Mouse (Mus musculus): Measurements from ENCODE around the gene Ubap1. TPM values are rescaled to one million over a fixed set of nuclear protein-coding genes. Genes with fewer than 3 reads are reported as not detected.

Ubap1 gene
- polyA plus RNA-seq, 1 experiment from 2014 or later: 62.2 TPM

GRCm38 (mm10) chr4:41315173-41315572 lies 33.6 kb upstream of the Ubap1 start:
- Histone ChIP-seq H3K9ac (ENCODE audit: low read length) (peak overlapping the region; percentile 36), H3K4me1 (ENCODE audit: control insufficient read depth, insufficient read depth, low read length) (peaks cover 8% of the 10 kb centered on the region), H3K27ac (replicated peaks; ENCODE audit: low read depth, low read length) (no peak overlapping the region), H3K36me3 (ENCODE audit: control insufficient read depth, insufficient read depth, low read length) (peaks cover 7% of the 10 kb centered on the region; the same call in 1 of the 2 replicates), H3K4me2 (ENCODE audit: low read depth, severe bottlenecking) (peak overlapping the region; percentile 87), H3K9me3 (ENCODE audit: control insufficient read depth, low read length) (no peaks in the 10 kb centered on the region), H3K27me3 (ENCODE audit: control insufficient read depth, insufficient read depth, low read length) (no peaks in the 10 kb centered on the region), H3K4me3 (ENCODE audit: low read depth, low read length) (peak overlapping the region; percentile 98)
- ATAC-seq (ENCODE audit: insufficient number of reproducible peaks, low FRiP score, low TSS enrichment, low read depth): no peak; the same call in 1 of the 2 replicates
- DNase-seq (ENCODE audit: low spot score): no peak
- 54% methylated on average over 8 of the region's 8 CpGs for WGBS

- Histone ChIP-seq H3K27ac (replicated peaks; ENCODE audit: low read depth, low read length) (no peak overlapping the region), H3K36me3 (ENCODE audit: control insufficient read depth, insufficient read depth, low read length) (no peaks in the 10 kb centered on the region), H3K9ac (ENCODE audit: low read length) (no peak overlapping the region), H3K4me2 (ENCODE audit: low read depth, severe bottlenecking) (no peak overlapping the region), H3K9me3 (ENCODE audit: control insufficient read depth, low read length) (no peaks in the 10 kb centered on the region), H3K4me1 (ENCODE audit: control insufficient read depth, insufficient read depth, low read length) (peaks cover 3% of the 10 kb centered on the region), H3K27me3 (ENCODE audit: control insufficient read depth, insufficient read depth, low read length) (no peaks in the 10 kb centered on the region), H3K4me3 (ENCODE audit: low read depth, low read length) (no peak overlapping the region)
- DNase-seq (ENCODE audit: low spot score) (no peak), ATAC-seq (ENCODE audit: insufficient number of reproducible peaks, low FRiP score, low TSS enrichment, low read depth) (no peak)
- 92% methylated on average over 5 of the region's 5 CpGs for WGBS
Observed at GRCm38 (mm10) chr4:41318267-41318666, 30.5 kb upstream of the Ubap1 start.

- no peaks in the 10 kb centered on the region for H3K36me3 ChIP-seq (ENCODE audit: control insufficient read depth, insufficient read depth, low read length)
- H3K4me1 ChIP-seq (ENCODE audit: control insufficient read depth, insufficient read depth, low read length): no peaks in the 10 kb centered on the region
- 82% methylated on average over 4 of the region's 4 CpGs for WGBS
- no peaks in the 10 kb centered on the region for H3K27me3 ChIP-seq (ENCODE audit: control insufficient read depth, insufficient read depth, low read length)
- H3K27ac ChIP-seq (replicated peaks; ENCODE audit: low read depth, low read length): no peak overlapping the region
- DNase-seq (ENCODE audit: low spot score) (no peak), ATAC-seq (ENCODE audit: insufficient number of reproducible peaks, low FRiP score, low TSS enrichment, low read depth) (no peak)
- H3K9me3 ChIP-seq (ENCODE audit: control insufficient read depth, low read length): no peaks in the 10 kb centered on the region
- H3K4me2 ChIP-seq (ENCODE audit: low read depth, severe bottlenecking): no peak overlapping the region
- no peak overlapping the region for H3K9ac ChIP-seq (ENCODE audit: low read length)
- H3K4me3 ChIP-seq (ENCODE audit: low read depth, low read length): no peak overlapping the region
Observed at GRCm38 (mm10) chr4:41320971-41321370, 27.8 kb upstream of the Ubap1 start.

DNA sequence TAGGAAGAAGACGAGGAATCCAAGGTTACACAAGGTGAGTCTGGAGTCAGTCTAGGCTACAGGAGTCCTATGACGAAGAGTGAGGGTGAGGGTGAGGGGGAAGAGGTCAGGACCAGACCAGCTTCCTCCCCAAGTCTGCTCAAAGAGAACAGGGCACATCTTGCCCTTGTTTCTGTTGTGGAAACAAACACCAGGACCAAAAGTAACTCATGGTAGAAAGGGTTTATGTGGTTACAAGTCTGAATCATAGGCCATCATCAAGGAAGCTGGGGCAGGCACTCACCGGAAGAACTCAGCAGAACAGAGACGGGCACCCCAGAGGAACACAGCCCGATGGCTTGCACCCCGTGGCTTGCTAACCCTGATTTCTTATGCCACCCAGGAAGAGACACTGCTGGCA lies 21.9 kb upstream of the Ubap1 start:
- no peaks in the 10 kb centered on the region for H3K9me3 ChIP-seq (ENCODE audit: control insufficient read depth, low read length)
- DNase-seq (ENCODE audit: low spot score) (no peak), ATAC-seq (ENCODE audit: insufficient number of reproducible peaks, low FRiP score, low TSS enrichment, low read depth) (no peak)
- no peaks in the 10 kb centered on the region for H3K36me3 ChIP-seq (ENCODE audit: control insufficient read depth, insufficient read depth, low read length)
- H3K9ac ChIP-seq (ENCODE audit: low read length): no peak overlapping the region
- no peaks in the 10 kb centered on the region for H3K4me1 ChIP-seq (ENCODE audit: control insufficient read depth, insufficient read depth, low read length)
- no peak overlapping the region for H3K27ac ChIP-seq (replicated peaks; ENCODE audit: low read depth, low read length)
- H3K27me3 ChIP-seq (ENCODE audit: control insufficient read depth, insufficient read depth, low read length): no peaks in the 10 kb centered on the region
- WGBS: 89% methylated on average over 6 of the region's 6 CpGs
- no peak overlapping the region for H3K4me2 ChIP-seq (ENCODE audit: low read depth, severe bottlenecking)
- H3K4me3 ChIP-seq (ENCODE audit: low read depth, low read length): no peak overlapping the region

DNA sequence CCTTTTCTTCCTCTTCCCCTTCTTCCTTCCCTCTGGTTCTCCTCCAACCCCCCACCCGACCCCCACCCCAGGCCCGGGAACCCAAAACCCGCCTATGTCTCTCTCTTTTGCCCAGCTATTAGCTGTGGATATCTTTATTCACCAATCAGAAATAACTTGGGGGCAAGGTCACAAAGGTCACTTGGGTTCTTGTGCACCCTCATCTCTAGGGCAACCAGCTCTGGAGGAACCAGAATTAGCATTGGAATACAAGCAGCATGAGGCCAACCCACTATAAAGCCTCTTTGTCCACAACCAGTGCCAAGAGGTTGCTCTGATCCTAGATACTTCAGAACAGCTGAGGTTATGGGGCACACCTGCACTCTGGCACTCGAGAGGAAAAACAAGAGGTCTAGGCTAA lies 19.3 kb upstream of the Ubap1 start:
- 69% methylated on average over 4 of the region's 4 CpGs for WGBS
- H3K4me1 ChIP-seq (ENCODE audit: control insufficient read depth, insufficient read depth, low read length): no peaks in the 10 kb centered on the region

DNA sequence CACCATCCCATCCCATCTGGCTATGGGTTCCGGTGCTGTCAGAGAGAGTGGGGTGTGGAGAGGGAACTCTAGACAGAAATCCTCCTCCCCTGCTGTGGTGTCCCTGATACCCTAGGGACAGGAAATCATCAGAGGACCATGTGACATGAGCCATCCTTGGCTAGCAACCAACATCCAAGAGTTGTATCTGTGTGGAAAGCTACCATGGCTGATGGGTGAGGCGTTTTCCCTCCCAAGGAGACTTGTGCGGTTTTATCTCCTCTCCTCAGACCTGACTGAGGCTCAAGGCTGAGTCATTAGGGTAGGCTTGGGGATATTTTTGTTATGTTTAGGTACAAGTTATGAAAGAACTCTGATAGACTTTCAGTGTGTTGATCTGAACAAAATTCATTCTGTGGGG lies 17.7 kb upstream of the Ubap1 start:
- Histone ChIP-seq H3K9me3 (ENCODE audit: control insufficient read depth, low read length) (no peaks in the 10 kb centered on the region), H3K4me3 (ENCODE audit: low read depth, low read length) (no peak overlapping the region), H3K9ac (ENCODE audit: low read length) (no peak overlapping the region), H3K27ac (replicated peaks; ENCODE audit: low read depth, low read length) (no peak overlapping the region), H3K4me2 (ENCODE audit: low read depth, severe bottlenecking) (no peak overlapping the region), H3K36me3 (ENCODE audit: control insufficient read depth, insufficient read depth, low read length) (no peaks in the 10 kb centered on the region), H3K27me3 (ENCODE audit: control insufficient read depth, insufficient read depth, low read length) (no peaks in the 10 kb centered on the region), H3K4me1 (ENCODE audit: control insufficient read depth, insufficient read depth, low read length) (no peaks in the 10 kb centered on the region)
- ATAC-seq (ENCODE audit: insufficient number of reproducible peaks, low FRiP score, low TSS enrichment, low read depth) (no peak), DNase-seq (ENCODE audit: low spot score) (no peak)
- WGBS: 83% methylated on average over 3 of the region's 3 CpGs

More for the DNA sequence above, 19.3 kb upstream of the Ubap1 start:
- ATAC-seq (ENCODE audit: insufficient number of reproducible peaks, low FRiP score, low TSS enrichment, low read depth) (no peak), DNase-seq (ENCODE audit: low spot score) (no peak)
- Histone ChIP-seq H3K9ac (ENCODE audit: low read length) (no peak overlapping the region), H3K9me3 (ENCODE audit: control insufficient read depth, low read length) (no peaks in the 10 kb centered on the region), H3K4me2 (ENCODE audit: low read depth, severe bottlenecking) (no peak overlapping the region), H3K36me3 (ENCODE audit: control insufficient read depth, insufficient read depth, low read length) (no peaks in the 10 kb centered on the region), H3K4me3 (ENCODE audit: low read depth, low read length) (no peak overlapping the region), H3K27ac (replicated peaks; ENCODE audit: low read depth, low read length) (no peak overlapping the region), H3K27me3 (ENCODE audit: control insufficient read depth, insufficient read depth, low read length) (no peaks in the 10 kb centered on the region)

GRCm38 (mm10) chr4:41331698-41332421 lies 16.9 kb upstream of the Ubap1 start:
- no peak for DNase-seq (ENCODE audit: low spot score)
- no peak for ATAC-seq (ENCODE audit: insufficient number of reproducible peaks, low FRiP score, low TSS enrichment, low read depth)
- no peak overlapping the region for H3K4me3 ChIP-seq (ENCODE audit: low read depth, low read length)
- H3K4me1 ChIP-seq (ENCODE audit: control insufficient read depth, insufficient read depth, low read length): no peaks in the 10 kb centered on the region
- 85% methylated on average over 9 of the region's 9 CpGs for WGBS
- no peak overlapping the region for H3K9ac ChIP-seq (ENCODE audit: low read length)
- H3K27me3 ChIP-seq (ENCODE audit: control insufficient read depth, insufficient read depth, low read length): no peaks in the 10 kb centered on the region
- no peaks in the 10 kb centered on the region for H3K36me3 ChIP-seq (ENCODE audit: control insufficient read depth, insufficient read depth, low read length)
- no peak overlapping the region for H3K27ac ChIP-seq (replicated peaks; ENCODE audit: low read depth, low read length)
- H3K4me2 ChIP-seq (ENCODE audit: low read depth, severe bottlenecking): no peak overlapping the region
- no peaks in the 10 kb centered on the region for H3K9me3 ChIP-seq (ENCODE audit: control insufficient read depth, low read length)

GRCm38 (mm10) chr4:41336546-41336945 lies 12.2 kb upstream of the Ubap1 start:
- no peak for ATAC-seq (ENCODE audit: insufficient number of reproducible peaks, low FRiP score, low TSS enrichment, low read depth)
- H3K9me3 ChIP-seq (ENCODE audit: control insufficient read depth, low read length): no peaks in the 10 kb centered on the region
- H3K4me1 ChIP-seq (ENCODE audit: control insufficient read depth, insufficient read depth, low read length): no peaks in the 10 kb centered on the region
- no peaks in the 10 kb centered on the region for H3K27me3 ChIP-seq (ENCODE audit: control insufficient read depth, insufficient read depth, low read length)
- DNase-seq (ENCODE audit: low spot score): no peak
- no peak overlapping the region for H3K9ac ChIP-seq (ENCODE audit: low read length)
- H3K27ac ChIP-seq (replicated peaks; ENCODE audit: low read depth, low read length): no peak overlapping the region
- H3K4me3 ChIP-seq (ENCODE audit: low read depth, low read length): no peak overlapping the region
- no peak overlapping the region for H3K4me2 ChIP-seq (ENCODE audit: low read depth, severe bottlenecking)
- no peaks in the 10 kb centered on the region for H3K36me3 ChIP-seq (ENCODE audit: control insufficient read depth, insufficient read depth, low read length)
